Mouse (Mus musculus) ES-Bruce4 (cell line): ENCODE data around the gene Flt3l.

Source experiments
- CTCF ChIP-seq: IDR thresholded peaks from one replicate; pipeline ENCODE4 v1.8.1; 2011; ENCODE audit warnings: low read depth, low read length
- EP300 ChIP-seq: IDR thresholded peaks from 2 replicates; pipeline ENCODE4 v1.6.1; 2011; ENCODE audit warnings: low read depth, low read length; ENCODE audit not compliant: insufficient read depth
- POLR2A ChIP-seq: IDR thresholded peaks from one replicate; pipeline ENCODE4 v1.8.1; 2011; ENCODE audit warnings: low read length; ENCODE audit not compliant: insufficient read depth

- TF ChIP-seq POLR2A (no peak), CTCF (no peak), EP300 (no peak)
These were observed 47.6 kb downstream of the Flt3l start for GRCm38 (mm10) chr7:45088597-45088996.
